ENCODE assay signal across 25 mouse cellular contexts in genomic region chr14:17954038-17954437, GRCm38 (mm10).
DNase-seq lines count a peak whose midpoint lies in the region.
"Had no signal": no experiment of that assay in that cellular context is flagged by ENCODE, and none has a peak within 500 bp of the region (broad histone marks: within the 10 kb centered on the region; RNA-seq: fewer than 3 reads in every experiment).

No protein-coding gene starts in this region.

- WGBS in heart, embryonic 10.5 days: 61% methylated on average over 2 of the region's 2 CpGs
- WGBS in macrophage (ENCODE audit: missing documents): 0% methylated on average over 2 of the region's 2 CpGs

- peak; percentile 7 for DNase-seq in heart, adult 8-10 months (ENCODE audit: low spot score)
- no peak for DNase-seq in heart, embryonic 10.5 days (ENCODE audit: low spot score)
- DNase-seq in brain, adult 2 months (ENCODE audit: low read depth, low spot score): peak; percentile 13
- DNase-seq in skeletal muscle tissue, adult 2 months (ENCODE audit: low read depth, low spot score): peak; percentile 13
- DNase-seq in spleen, postnatal 4 days (ENCODE audit: low spot score in 2 of 2): no peak
- no peak for DNase-seq in kidney, postnatal 10 days
- DNase-seq: adrenal gland, adult 8-10 months; adrenal gland, postnatal 14 days; adrenal gland, postnatal 36 days; B cell, adult 2 months; cerebellum, adult 11 months; cerebellum, adult 18-20 months; cerebellum, adult 8-10 months; cerebellum, adult 9-11 months; cerebellum, postnatal 14 days; embryo, embryonic 11 days had no signal

- H3K27ac ChIP-seq in heart, embryonic 10.5 days: no peak overlapping the region
- peak overlapping the region; percentile 40 for H3K27ac ChIP-seq in macrophage
- H3K27ac ChIP-seq: embryonic facial prominence, embryonic 13.5 days; embryonic facial prominence, embryonic 15.5 days; forebrain, embryonic 10.5 days; forebrain, embryonic 12.5 days had no signal

- no peaks in the 10 kb centered on the region for H3K79me2 ChIP-seq in macrophage (ENCODE audit: inconsistent target)

- H3K36me3 ChIP-seq in heart, embryonic 10.5 days: no peaks in the 10 kb centered on the region
- H3K36me3 ChIP-seq in macrophage (ENCODE audit: inconsistent target): no peaks in the 10 kb centered on the region
- H3K36me3 ChIP-seq: embryonic facial prominence, embryonic 13.5 days; embryonic facial prominence, embryonic 15.5 days; forebrain, embryonic 10.5 days; forebrain, embryonic 12.5 days; G1E had no signal

- no peak overlapping the region for H3K4me3 ChIP-seq in heart, embryonic 10.5 days
- H3K4me3 ChIP-seq in macrophage (ENCODE audit: inconsistent target): no peak overlapping the region
- H3K4me3 ChIP-seq: embryonic facial prominence, embryonic 13.5 days; embryonic facial prominence, embryonic 15.5 days; erythroblast, embryonic 14.5 days; forebrain, embryonic 10.5 days; forebrain, embryonic 12.5 days had no signal

- no peaks in the 10 kb centered on the region for H3K4me1 ChIP-seq in heart, embryonic 10.5 days
- H3K4me1 ChIP-seq: embryonic facial prominence, embryonic 13.5 days; embryonic facial prominence, embryonic 15.5 days; forebrain, embryonic 10.5 days; forebrain, embryonic 12.5 days had no signal

- H3K9me3 ChIP-seq in heart, embryonic 10.5 days: no peaks in the 10 kb centered on the region
- H3K9me3 ChIP-seq: embryonic facial prominence, embryonic 13.5 days; embryonic facial prominence, embryonic 15.5 days; forebrain, embryonic 10.5 days; forebrain, embryonic 12.5 days; G1E had no signal

- no peaks in the 10 kb centered on the region for H3K27me3 ChIP-seq in heart, embryonic 10.5 days (ENCODE audit: insufficient read depth, poor library complexity, severe bottlenecking)
- H3K27me3 ChIP-seq: CH12.LX; embryonic facial prominence, embryonic 13.5 days; embryonic facial prominence, embryonic 15.5 days; forebrain, embryonic 12.5 days; Patski had no signal

Comparison
In these comparisons a context has a peak if more than half of its experiments do, and no peak if none do; other contexts are left out.
1. DNase-seq: peak in heart, adult 8-10 months (single experiment), brain, adult 2 months (single experiment) and skeletal muscle tissue, adult 2 months (single experiment); none in heart, embryonic 10.5 days (single experiment), spleen, postnatal 4 days (0 of 2) and kidney, postnatal 10 days (single experiment).